9 mouse cellular contexts compared by ENCODE assay signal in genomic region chr5:105792331-105792801, GRCm38 (mm10).
DNase-seq lines count a peak whose midpoint lies in the region; ATAC-seq and TF ChIP-seq lines count a peak whose summit lies in the region.
"Had no signal": no experiment of that assay in that cellular context is flagged by ENCODE, and none has a peak within 500 bp of the region (broad histone marks: within the 10 kb centered on the region; RNA-seq: fewer than 3 reads in every experiment).

No protein-coding gene starts in this region.

- no peak for DNase-seq in layer of hippocampus, adult 2 months (ENCODE audit: low spot score in 2 of 2)
- no peak for DNase-seq in layer of hippocampus, adult 18-20 months (ENCODE audit: low spot score in 2 of 2)
- DNase-seq in lung, embryonic 14.5 days = peak; percentile 70
- peak; percentile 76 for DNase-seq in stomach, postnatal 0 days (ENCODE audit: low spot score)
- DNase-seq in spleen, postnatal 36 days (ENCODE audit: low spot score in 2 of 2) = no peak
- DNase-seq in testis, postnatal 10 days (ENCODE audit: low spot score) = no peak

- peaks cover 38% of the 10 kb centered on the region for H3K4me1 ChIP-seq in forebrain, embryonic 13.5 days
- peaks cover 45% of the 10 kb centered on the region for H3K4me1 ChIP-seq in intestine, embryonic 16.5 days (ENCODE audit: control insufficient read depth, insufficient read depth, low read length)
- H3K4me1 ChIP-seq in lung, embryonic 14.5 days (ENCODE audit: insufficient read depth) = peaks cover 39% of the 10 kb centered on the region
- peaks cover 14% of the 10 kb centered on the region for H3K4me1 ChIP-seq in stomach, postnatal 0 days (replicated peaks; ENCODE audit: control insufficient read depth, insufficient read depth)

- ATAC-seq in forebrain, embryonic 13.5 days = peak; percentile 29; the same call in 1 of the 2 replicates
- ATAC-seq in intestine, embryonic 16.5 days = peak; percentile 87
- ATAC-seq in lung, embryonic 14.5 days (ENCODE audit: insufficient read depth) = peak; percentile 50; the same call in 1 of the 2 replicates
- ATAC-seq in stomach, postnatal 0 days (ENCODE audit: low FRiP score, low TSS enrichment) = peak; percentile 86

- H3K27ac ChIP-seq in layer of hippocampus, adult 2 months = peak overlapping the region; percentile 32; the same call in 1 of the 2 replicates
- peak overlapping the region; percentile 26 for H3K27ac ChIP-seq in forebrain, embryonic 13.5 days
- H3K27ac ChIP-seq in intestine, embryonic 16.5 days (ENCODE audit: low read length) = peak overlapping the region; percentile 85
- H3K27ac ChIP-seq in lung, embryonic 14.5 days (ENCODE audit: low read depth) = peak overlapping the region; percentile 79
- peak overlapping the region; percentile 81 for H3K27ac ChIP-seq in stomach, postnatal 0 days (replicated peaks)

- H3K4me3 ChIP-seq in layer of hippocampus, adult 2 months = peak overlapping the region; percentile 44
- no peak overlapping the region for H3K4me3 ChIP-seq in forebrain, embryonic 13.5 days
- peak overlapping the region; percentile 30 for H3K4me3 ChIP-seq in intestine, embryonic 16.5 days (ENCODE audit: low read length)
- H3K4me3 ChIP-seq in lung, embryonic 14.5 days (ENCODE audit: low read depth, low read length) = 0 out of 2 replicates have a peak overlapping the region, but pooled peaks have one; percentile 5
- peak overlapping the region; percentile 4; the same call in 1 of the 2 replicates for H3K4me3 ChIP-seq in stomach, postnatal 0 days (ENCODE audit: low read depth, low read length)

- WGBS in forebrain, embryonic 13.5 days = 22% methylated on average over 8 of the region's 8 CpGs
- 10% methylated on average over 8 of the region's 8 CpGs for WGBS in intestine, embryonic 16.5 days
- 10% methylated on average over 8 of the region's 8 CpGs for WGBS in lung, embryonic 14.5 days
- 6% methylated on average over 8 of the region's 8 CpGs for WGBS in stomach, postnatal 0 days

- no peaks in the 10 kb centered on the region for H3K36me3 ChIP-seq in forebrain, embryonic 13.5 days (ENCODE audit: poor library complexity, severe bottlenecking)
- no peaks in the 10 kb centered on the region for H3K36me3 ChIP-seq in intestine, embryonic 16.5 days (ENCODE audit: control insufficient read depth, insufficient read depth, low read length)
- H3K36me3 ChIP-seq in lung, embryonic 14.5 days (ENCODE audit: insufficient read depth) = no peaks in the 10 kb centered on the region
- H3K36me3 ChIP-seq in stomach, postnatal 0 days (ENCODE audit: control insufficient read depth, insufficient read depth, low read length) = no peaks in the 10 kb centered on the region

- peak overlapping the region; percentile 33 for H3K4me2 ChIP-seq in forebrain, embryonic 13.5 days
- H3K4me2 ChIP-seq in intestine, embryonic 16.5 days (ENCODE audit: low read depth, low read length) = peak overlapping the region; percentile 32
- H3K4me2 ChIP-seq in lung, embryonic 14.5 days = peak overlapping the region; percentile 56
- peak overlapping the region; percentile 52 for H3K4me2 ChIP-seq in stomach, postnatal 0 days (replicated peaks; ENCODE audit: low read depth)

- no peak for TF ChIP-seq CTCF in layer of hippocampus, adult 2 months (conservative IDR thresholded peaks at IDR 0.05)
- TF ChIP-seq CTCF in lung, embryonic 14.5 days (IDR thresholded peaks at IDR 0.05; ENCODE audit: low read depth) = no peak
- TF ChIP-seq CTCF in stomach, postnatal 0 days (IDR thresholded peaks at IDR 0.05; ENCODE audit: low read depth) = no peak

- no peaks in the 10 kb centered on the region for H3K27me3 ChIP-seq in forebrain, embryonic 13.5 days
- H3K27me3 ChIP-seq in intestine, embryonic 16.5 days (replicated peaks; ENCODE audit: control insufficient read depth, insufficient read depth, low read length) = no peaks in the 10 kb centered on the region
- H3K27me3 ChIP-seq in lung, embryonic 14.5 days (ENCODE audit: insufficient read depth, low read length) = no peaks in the 10 kb centered on the region
- no peaks in the 10 kb centered on the region for H3K27me3 ChIP-seq in stomach, postnatal 0 days (ENCODE audit: control insufficient read depth, insufficient read depth, low read length)
- H3K27me3 ChIP-seq: CH12.LX had no signal

- TF ChIP-seq EP300 in stomach, postnatal 0 days (optimal IDR thresholded peaks at IDR 0.05) = no peak

- peak overlapping the region; percentile 56 for H3K9ac ChIP-seq in forebrain, embryonic 13.5 days
- H3K9ac ChIP-seq in intestine, embryonic 16.5 days (ENCODE audit: low read depth, low read length) = peak overlapping the region; percentile 59
- peak overlapping the region; percentile 27 for H3K9ac ChIP-seq in lung, embryonic 14.5 days
- H3K9ac ChIP-seq in stomach, postnatal 0 days (ENCODE audit: low read length) = peak overlapping the region; percentile 24

- no peaks in the 10 kb centered on the region for H3K9me3 ChIP-seq in forebrain, embryonic 13.5 days (replicated peaks)
- H3K9me3 ChIP-seq in intestine, embryonic 16.5 days (ENCODE audit: control insufficient read depth, low read length) = no peaks in the 10 kb centered on the region
- H3K9me3 ChIP-seq in lung, embryonic 14.5 days (ENCODE audit: low read depth, low read length) = no peaks in the 10 kb centered on the region
- H3K9me3 ChIP-seq in stomach, postnatal 0 days (ENCODE audit: control insufficient read depth, low read length) = no peaks in the 10 kb centered on the region

Comparison
In these comparisons a context has a peak if more than half of its experiments do, and no peak if none do; other contexts are left out.
1. DNase-seq: peak in lung, embryonic 14.5 days (single experiment) and stomach, postnatal 0 days (single experiment); none in layer of hippocampus, adult 2 months (0 of 2), layer of hippocampus, adult 18-20 months (0 of 2), spleen, postnatal 36 days (0 of 2) and testis, postnatal 10 days (single experiment).
2. H3K27ac ChIP-seq: peak in every context shown above with its lines; median percentile 85 in intestine, embryonic 16.5 days; 81 in stomach, postnatal 0 days; 79 in lung, embryonic 14.5 days; 32 in layer of hippocampus, adult 2 months; 26 in forebrain, embryonic 13.5 days.
3. ATAC-seq: peak in every context shown above with its lines; median percentile 87 in intestine, embryonic 16.5 days; 86 in stomach, postnatal 0 days; 50 in lung, embryonic 14.5 days; 29 in forebrain, embryonic 13.5 days.
4. Peak in every context shown above with its lines, with median percentiles within 50 percentile points of each other: H3K4me2 ChIP-seq and H3K9ac ChIP-seq.